Mouse (Mus musculus) heart, embryonic 13.5 days (tissue): ENCODE results near the gene Fmn2. TPM values are rescaled to one million over a fixed set of nuclear protein-coding genes. Genes with fewer than 3 reads are reported as not detected.

Experiments used
- ATAC-seq: fragments of 200-750 bp; cut with Nextera tagmentation; 2 replicates; pipeline ENCODE4 v1.8.0; 2017; ENCODE audit warnings: moderate TSS enrichment; ENCODE audit not compliant: insufficient number of reproducible peaks, low FRiP score, low TSS enrichment; ENCODE audit errors: extremely low read depth
- H3K27ac ChIP-seq: fragments of 300-500 bp; sonication (generic); replicated peaks from 2 replicates; pipeline ENCODE4 v1.5.1; 2015; ENCODE audit warnings: moderate library complexity, mild to moderate bottlenecking, inconsistent platforms
- H3K27me3 ChIP-seq: fragments of 300-500 bp; sonication (generic); replicated peaks from 2 replicates; pipeline ENCODE4 v1.6.1; 2015; ENCODE audit warnings: mild to moderate bottlenecking, inconsistent platforms
- H3K36me3 ChIP-seq: fragments of 300-500 bp; sonication (generic); 2 replicates; pipeline ENCODE4 v1.6.1; 2015; ENCODE audit warnings: mild to moderate bottlenecking, inconsistent platforms
- H3K4me1 ChIP-seq: fragments of 300-500 bp; sonication (generic); 2 replicates; pipeline ENCODE4 v1.6.1; 2015; ENCODE audit warnings: inconsistent platforms
- H3K4me2 ChIP-seq: fragments of 300-500 bp; sonication (generic); 2 replicates; pipeline ENCODE4 v1.6.1; 2015; ENCODE audit warnings: inconsistent platforms, mild to moderate bottlenecking, moderate library complexity
- H3K4me3 ChIP-seq: fragments of 300-500 bp; sonication (generic); 2 replicates; pipeline ENCODE4 v1.5.1; 2015; ENCODE audit warnings: moderate library complexity, mild to moderate bottlenecking, inconsistent platforms
- H3K9ac ChIP-seq: fragments of 300-500 bp; sonication (generic); 2 replicates; pipeline ENCODE4 v1.6.1; 2015; ENCODE audit warnings: inconsistent platforms, mild to moderate bottlenecking, moderate library complexity
- H3K9me3 ChIP-seq: fragments of 300-500 bp; sonication (generic); 2 replicates; pipeline ENCODE4 v1.6.1; 2016; ENCODE audit warnings: inconsistent platforms
- WGBS: fragments of 180-500 bp; shearing (Covaris S2); methylation state at CpG from one replicate; pipeline ENCODE4 v1.1.7; 2015; ENCODE audit warnings: mixed read lengths; 5-methylcytosine and 5-hydroxymethylcytosine counted together
- polyA plus RNA-seq: library from polyadenylated mRNA; unstranded; fragments of >200 nt; fragmentation: Nextera tagmentation; extraction: Ambion mirVana; gene quantifications from 2 replicates; pipeline ENCODE4 v1.2.1, GENCODE M21; 2015

Fmn2 gene
- polyA plus RNA-seq, 1 experiment from 2014 or later: 0.39 TPM

DNA sequence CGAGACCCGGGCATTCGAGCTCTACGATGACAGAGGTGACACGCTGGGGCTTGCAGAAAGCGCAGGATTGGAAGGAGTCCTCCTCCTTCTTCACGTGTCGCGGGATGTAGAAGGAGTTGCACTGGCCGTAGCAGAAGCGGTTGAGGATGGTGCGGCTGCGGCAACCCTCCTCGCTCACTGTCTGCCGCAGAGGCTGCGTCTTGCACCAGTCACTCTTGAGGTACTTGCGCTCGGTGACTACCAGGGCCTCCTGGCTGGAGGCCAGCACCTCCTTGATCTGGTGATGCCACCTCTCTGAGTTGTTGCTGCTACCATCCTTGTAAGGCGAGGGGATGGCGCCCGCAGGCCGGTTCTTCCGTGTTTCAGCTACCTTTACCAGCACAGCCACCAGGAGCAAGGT, 335.2 kb downstream of the Fmn2 start:
- Histone ChIP-seq H3K36me3 (no peaks in the 10 kb centered on the region), H3K27me3 (no peaks in the 10 kb centered on the region), H3K4me1 (no peaks in the 10 kb centered on the region), H3K9ac (no peak overlapping the region), H3K27ac (no peak overlapping the region), H3K9me3 (peaks cover 7% of the 10 kb centered on the region; the same call in 1 of the 2 replicates), H3K4me2 (no peak overlapping the region), H3K4me3 (no peak overlapping the region)
- no peak for ATAC-seq
- 89% methylated on average over 23 of the region's 23 CpGs for WGBS

DNA sequence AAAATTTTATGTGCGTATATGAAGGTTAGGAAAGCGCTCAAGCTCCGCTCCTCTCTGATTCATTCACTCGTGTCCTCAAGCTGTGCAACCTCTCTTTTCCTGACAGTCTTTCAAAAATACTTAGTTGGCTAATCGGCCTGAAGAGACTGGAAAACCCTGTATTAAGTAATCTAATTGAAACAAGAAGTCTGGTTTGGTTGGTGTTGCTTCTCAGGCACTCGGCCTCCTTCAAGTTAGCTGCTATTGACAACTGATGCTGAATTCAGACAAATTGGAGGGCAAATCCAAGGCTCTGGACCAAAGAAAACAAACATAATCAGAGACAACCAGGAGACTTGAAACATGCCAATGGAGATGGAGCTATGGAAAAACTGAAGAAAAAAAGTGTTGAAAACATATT, 343.2 kb downstream of the Fmn2 start:
- ATAC-seq: no peak
- Histone ChIP-seq H3K4me3 (no peak overlapping the region), H3K9ac (no peak overlapping the region), H3K36me3 (no peaks in the 10 kb centered on the region), H3K4me2 (no peak overlapping the region), H3K4me1 (no peaks in the 10 kb centered on the region), H3K9me3 (no peaks in the 10 kb centered on the region), H3K27ac (no peak overlapping the region), H3K27me3 (no peaks in the 10 kb centered on the region)
- 81% methylated on average over 6 of the region's 6 CpGs for WGBS

DNA sequence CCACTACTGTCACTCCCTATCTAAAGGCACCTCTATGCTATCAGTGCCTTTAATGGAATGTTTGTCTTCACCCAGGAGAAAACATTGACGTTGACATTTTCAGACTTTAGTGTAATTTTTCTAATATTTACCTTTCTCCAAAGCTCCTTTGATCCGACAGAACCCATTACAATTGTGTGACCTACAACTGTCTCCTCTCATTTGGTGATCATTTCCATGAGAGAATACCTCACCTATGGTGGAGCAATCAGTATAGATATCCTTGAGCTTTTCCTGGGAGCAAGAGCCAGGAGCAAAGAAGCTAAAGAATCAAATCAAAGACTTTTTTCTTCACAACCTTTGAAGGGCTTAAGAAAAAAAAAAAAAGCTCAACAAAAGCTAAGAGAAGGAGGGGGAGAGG, 354.6 kb downstream of the Fmn2 start:
- H3K9ac ChIP-seq: no peak overlapping the region
- ATAC-seq: no peak
- WGBS: 44% methylated on average over 2 of the region's 2 CpGs
- H3K4me2 ChIP-seq: no peak overlapping the region
- H3K36me3 ChIP-seq: no peaks in the 10 kb centered on the region
- no peaks in the 10 kb centered on the region for H3K27me3 ChIP-seq
- no peak overlapping the region for H3K4me3 ChIP-seq
- no peak overlapping the region for H3K27ac ChIP-seq
- no peaks in the 10 kb centered on the region for H3K4me1 ChIP-seq
- no peaks in the 10 kb centered on the region for H3K9me3 ChIP-seq

DNA sequence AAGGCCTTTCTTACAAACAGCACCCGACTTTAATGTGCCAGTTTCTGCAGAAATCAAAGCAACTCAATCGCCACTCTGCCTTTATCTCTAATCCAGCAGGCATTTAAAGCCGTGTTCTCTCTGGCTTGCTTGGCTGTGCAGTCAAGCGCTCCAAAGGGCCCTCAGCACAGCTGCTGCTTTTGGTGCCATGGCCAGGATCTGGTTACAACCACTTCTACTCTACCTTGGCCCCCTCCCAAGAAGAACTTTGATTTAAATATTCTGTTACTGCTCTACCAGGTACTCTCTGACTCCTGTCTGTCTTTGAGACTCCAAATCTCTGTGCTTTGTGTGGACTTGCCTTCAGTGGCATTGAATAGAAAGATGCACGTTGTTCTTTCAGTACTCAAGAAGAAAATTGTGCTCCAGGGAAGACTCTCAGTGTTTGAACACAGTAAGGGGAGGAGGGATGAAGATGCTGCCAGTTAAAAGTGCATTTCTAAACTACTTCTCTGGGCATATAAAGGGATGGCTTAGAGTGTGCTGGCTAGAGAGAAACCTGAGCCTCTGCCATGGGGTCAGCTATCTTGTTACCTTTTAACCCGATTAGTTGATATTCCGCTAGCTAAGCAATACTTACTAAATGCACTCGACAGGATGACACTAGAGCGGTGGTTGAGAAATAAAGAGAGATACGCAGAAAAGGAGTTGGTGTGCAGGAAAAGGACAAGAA, 358.9 kb downstream of the Fmn2 start:
- Histone ChIP-seq H3K9me3 (no peaks in the 10 kb centered on the region), H3K36me3 (no peaks in the 10 kb centered on the region), H3K4me3 (no peak overlapping the region), H3K4me1 (no peaks in the 10 kb centered on the region), H3K27ac (no peak overlapping the region), H3K9ac (no peak overlapping the region), H3K27me3 (no peaks in the 10 kb centered on the region), H3K4me2 (no peak overlapping the region)
- no peak for ATAC-seq
- WGBS: 69% methylated on average over 10 of the region's 10 CpGs

Other genes starting within 250 kb of the Fmn2 start
- not detected in 2 replicates for gene Olfr419, start 249.8 kb upstream of the Fmn2 start, polyA plus RNA-seq
- gene Mptx1, start 171.3 kb upstream of the Fmn2 start, polyA plus RNA-seq: not detected in 2 replicates
- gene Olfr417, start 136.7 kb upstream of the Fmn2 start, polyA plus RNA-seq: not detected in 2 replicates
- gene Olfr248, start 110.8 kb upstream of the Fmn2 start, polyA plus RNA-seq: not detected in 2 replicates
- gene Olfr414, start 77.8 kb upstream of the Fmn2 start, polyA plus RNA-seq: not detected in 2 replicates
- not detected in 2 replicates for gene Olfr220, start 59.7 kb upstream of the Fmn2 start, polyA plus RNA-seq